Mouse (Mus musculus) myocyte (in vitro differentiated cells): Measurements from ENCODE around the gene Chodl. TPM values are rescaled to one million over a fixed set of nuclear protein-coding genes. Genes with fewer than 3 reads are reported as not detected.
A peak's percentile ranks its signal among the peaks of the same experiment; 100 is the strongest.

ENCODE experiments used
- H3K27me3 ChIP-seq: one replicate; pipeline ENCODE4 v1.6.1; 2011; ENCODE audit not compliant: control insufficient read depth, insufficient read depth, insufficient read length
- H3K36me3 ChIP-seq: one replicate; pipeline ENCODE4 v1.6.1; 2011; ENCODE audit not compliant: control insufficient read depth, insufficient read depth
- H3K4me2 ChIP-seq: one replicate; pipeline ENCODE4 v1.6.1; 2011; ENCODE audit warnings: low read depth, control low read depth
- H3K4me3 ChIP-seq: one replicate; pipeline ENCODE4 v1.5.1; 2011; ENCODE audit warnings: mild to moderate bottlenecking, control low read depth, moderate library complexity
- H3K79me2 ChIP-seq: one replicate; pipeline ENCODE4 v1.6.1; 2011; ENCODE audit not compliant: control insufficient read depth, insufficient read depth
- H3ac ChIP-seq: one replicate; pipeline ENCODE4 v1.6.1; 2011; ENCODE audit not compliant: control insufficient read depth, insufficient read length
- CEBPB ChIP-seq: IDR thresholded peaks from 2 replicates; pipeline ENCODE4 v1.6.1; 2011; ENCODE audit warnings: mild to moderate bottlenecking, moderate library complexity; ENCODE audit not compliant: poor library complexity, insufficient read depth, severe bottlenecking
- E2F4 ChIP-seq: IDR thresholded peaks from one replicate; pipeline ENCODE4 v1.6.1; 2011; ENCODE audit warnings: mild to moderate bottlenecking, control low read depth, moderate library complexity; ENCODE audit not compliant: insufficient read depth
- MAX ChIP-seq: IDR thresholded peaks from one replicate; pipeline ENCODE4 v1.6.1; 2011; ENCODE audit warnings: low read depth, mild to moderate bottlenecking, control low read depth
- MYOD1 ChIP-seq, 3 experiments: IDR thresholded peaks; one replicate each; pipeline ENCODE4 v1.6.1; 2011; ENCODE audit warnings: control low read depth in 2 of 3, low read depth in 2 of 3, mild to moderate bottlenecking in 2 of 3, moderate library complexity in 1 of 3; ENCODE audit not compliant: insufficient read length in 2 of 3, control insufficient read depth in 1 of 3
- MYOG ChIP-seq, 3 experiments: IDR thresholded peaks; one replicate each; pipeline ENCODE4 v1.6.1; 2011; ENCODE audit warnings: control low read depth in 2 of 3, low read depth in 2 of 3, mild to moderate bottlenecking in 2 of 3; ENCODE audit not compliant: insufficient read length in 2 of 3, control insufficient read depth in 1 of 3, insufficient read depth in 1 of 3
- POLR2A ChIP-seq: IDR thresholded peaks from one replicate; pipeline ENCODE4 v1.6.1; 2011; ENCODE audit warnings: low read depth, mild to moderate bottlenecking, control low read depth, moderate library complexity; ENCODE audit not compliant: insufficient read length
- POLR2AphosphoS2 ChIP-seq: IDR thresholded peaks from one replicate; pipeline ENCODE4 v1.6.1; 2011; ENCODE audit warnings: low read depth, control low read depth; ENCODE audit not compliant: insufficient read length
- REST ChIP-seq: IDR thresholded peaks from one replicate; pipeline ENCODE4 v1.6.1; 2011; ENCODE audit warnings: mild to moderate bottlenecking, control low read depth, moderate library complexity; ENCODE audit not compliant: insufficient read depth, insufficient read length
- SRF ChIP-seq: IDR thresholded peaks from one replicate; pipeline ENCODE4 v1.6.1; 2011; ENCODE audit warnings: low read depth; ENCODE audit not compliant: control insufficient read depth, insufficient read length
- TCF12 ChIP-seq: IDR thresholded peaks from one replicate; pipeline ENCODE4 v1.6.1; 2011; ENCODE audit warnings: mild to moderate bottlenecking, control low read depth; ENCODE audit not compliant: poor library complexity, insufficient read depth, severe bottlenecking
- TCF3 ChIP-seq: IDR thresholded peaks from one replicate; pipeline ENCODE4 v1.6.1; 2011; ENCODE audit warnings: low read depth, control low read depth; ENCODE audit not compliant: insufficient read length
- USF1 ChIP-seq: IDR thresholded peaks from one replicate; pipeline ENCODE4 v1.6.1; 2011; ENCODE audit warnings: low read depth, mild to moderate bottlenecking, control low read depth, moderate library complexity
- polyA plus RNA-seq: library from polyadenylated mRNA; unstranded; fragments of >200 nt; fragmentation: generic; extraction: Trizol; gene quantifications from one replicate; pipeline ENCODE4 v1.2.1, GENCODE M21; 2012; ENCODE audit warnings: missing spikeins

Chodl gene
- 0.01 TPM for polyA plus RNA-seq

- no peak for TF ChIP-seq TCF3
- no peak for TF ChIP-seq CEBPB
- no peak for TF ChIP-seq REST
- TF ChIP-seq MAX = no peak
- TF ChIP-seq SRF = no peak
- TF ChIP-seq POLR2A = no peak
- no peak for TF ChIP-seq USF1
- no peak for TF ChIP-seq E2F4
- TF ChIP-seq POLR2AphosphoS2 = no peak
- TF ChIP-seq MYOD1 (IDR thresholded peaks at IDR 0.05; ENCODE audit: control insufficient read depth in 1 of 3, insufficient read length in 2 of 3, low read depth in 2 of 3) = no peak
- TF ChIP-seq MYOG (IDR thresholded peaks at IDR 0.05; ENCODE audit: control insufficient read depth in 1 of 3, insufficient read depth in 1 of 3, insufficient read length in 2 of 3, low read depth in 2 of 3) = no peak
- TF ChIP-seq TCF12 = no peak
- Histone ChIP-seq H3K4me3 (no peak within 1 kb of the TSS), H3K79me2 (no peaks in the 10 kb centered on the region), H3ac (no peak within 1 kb of the TSS), H3K27me3 (no peaks in the 10 kb centered on the region), H3K36me3 (no peaks in the 10 kb centered on the region), H3K4me2 (peak within 1 kb of the TSS; percentile 42)
These were observed at the start of gene Chodl for GRCm38 (mm10) chr16:78930382-78931286. Gene Chodl (plus strand): TSS chr16:78930948.

- Histone ChIP-seq H3K36me3 (no peaks in the 10 kb centered on the region), H3K27me3 (no peaks in the 10 kb centered on the region), H3K79me2 (no peaks in the 10 kb centered on the region), H3ac (no peak overlapping the region), H3K4me2 (no peak overlapping the region), H3K4me3 (no peak overlapping the region)
- no peak for TF ChIP-seq POLR2A
- TF ChIP-seq E2F4 = no peak
- no peak for TF ChIP-seq USF1
- no peak for TF ChIP-seq MYOG (IDR thresholded peaks at IDR 0.05; ENCODE audit: control insufficient read depth in 1 of 3, insufficient read depth in 1 of 3, insufficient read length in 2 of 3, low read depth in 2 of 3)
- no peak for TF ChIP-seq TCF12
- TF ChIP-seq REST = no peak
- TF ChIP-seq POLR2AphosphoS2 = no peak
- TF ChIP-seq MAX = no peak
- no peak for TF ChIP-seq TCF3
- TF ChIP-seq SRF = no peak
- TF ChIP-seq CEBPB = no peak
- no peak for TF ChIP-seq MYOD1 (IDR thresholded peaks at IDR 0.05; ENCODE audit: control insufficient read depth in 1 of 3, insufficient read length in 2 of 3, low read depth in 2 of 3)
These were observed 8.1 kb upstream of the Chodl start for GRCm38 (mm10) chr16:78922644-78923043.

GRCm38 (mm10) chr16:78931287-78932025, 708 bp downstream of the Chodl start:
- H3K27me3 ChIP-seq = no peaks in the 10 kb centered on the region
- TF ChIP-seq SRF (no peak), MYOD1 (IDR thresholded peaks at IDR 0.05; ENCODE audit: control insufficient read depth in 1 of 3, insufficient read length in 2 of 3, low read depth in 2 of 3) (peak in 1 of 3 experiments; percentile 14)

GRCm38 (mm10) chr16:78934298-78934697, 3.5 kb downstream of the Chodl start:
- no peaks in the 10 kb centered on the region for H3K27me3 ChIP-seq
- no peak overlapping the region for H3K4me2 ChIP-seq
- H3K4me3 ChIP-seq = no peak overlapping the region
- H3ac ChIP-seq = no peak overlapping the region
- no peaks in the 10 kb centered on the region for H3K36me3 ChIP-seq
- TF ChIP-seq POLR2A = no peak
- H3K79me2 ChIP-seq = no peaks in the 10 kb centered on the region

More at GRCm38 (mm10) chr16:78931287-78932025, 708 bp downstream of the Chodl start:
- H3K79me2 ChIP-seq = no peaks in the 10 kb centered on the region
- H3K4me3 ChIP-seq = no peak overlapping the region
- no peaks in the 10 kb centered on the region for H3K36me3 ChIP-seq
- peak overlapping the region; percentile 42 for H3K4me2 ChIP-seq
- H3ac ChIP-seq = no peak overlapping the region

GRCm38 (mm10) chr16:78937755-78938154, 7.0 kb downstream of the Chodl start:
- TF ChIP-seq CEBPB (no peak), REST (no peak), USF1 (no peak), MYOG (IDR thresholded peaks at IDR 0.05; ENCODE audit: control insufficient read depth in 1 of 3, insufficient read depth in 1 of 3, insufficient read length in 2 of 3, low read depth in 2 of 3) (no peak), MAX (no peak), E2F4 (no peak), TCF12 (no peak), POLR2A (no peak), POLR2AphosphoS2 (no peak), SRF (no peak)
- Histone ChIP-seq H3K4me2 (no peak overlapping the region), H3K79me2 (no peaks in the 10 kb centered on the region), H3K4me3 (no peak overlapping the region), H3K27me3 (no peaks in the 10 kb centered on the region), H3K36me3 (no peaks in the 10 kb centered on the region), H3ac (no peak overlapping the region)
